ENCODE assay signal across 14 mouse cellular contexts in the genomic region with DNA sequence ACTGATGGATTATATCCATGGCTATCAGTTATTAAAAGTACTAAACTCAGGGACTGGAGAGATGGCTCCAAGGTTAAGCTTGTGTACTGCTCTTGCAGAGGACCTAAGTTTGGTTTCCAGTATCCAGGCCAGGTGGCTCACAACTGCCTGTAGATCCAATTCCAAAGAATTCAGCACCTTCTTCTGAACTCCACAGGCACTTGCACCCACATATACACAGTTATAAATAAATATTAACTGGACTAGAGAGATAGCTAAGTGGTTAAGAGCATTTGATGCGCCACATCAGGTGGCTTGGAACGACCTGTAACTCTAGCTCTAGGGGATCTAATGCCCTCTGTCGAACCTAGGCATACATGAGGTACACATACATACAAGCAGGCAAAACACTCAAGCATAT.
"Had no signal": no experiment of that assay in that cellular context is flagged by ENCODE, and none has a peak within 500 bp of the region (broad histone marks: within the 10 kb centered on the region; RNA-seq: fewer than 3 reads in every experiment).

No protein-coding gene starts in this region.

- DNase-seq: forebrain, postnatal 0 days; gastrocnemius, postnatal 10 days; heart, adult 18-20 months; heart, postnatal 14 days; heart, postnatal 36 days; kidney, adult 11 months; kidney, adult 2 months; kidney, adult 9 months; kidney, postnatal 14 days; kidney, postnatal 36 days; layer of hippocampus, adult 9-11 months; layer of hippocampus, postnatal 36 days; liver; liver, embryonic 13.5 days had no signal
